Mouse (Mus musculus): Measurements from ENCODE around the gene Cct8. TPM values are rescaled to one million over a fixed set of nuclear protein-coding genes. Genes with fewer than 3 reads are reported as not detected.

Gene Cct8
- polyA plus RNA-seq, 1 experiment = 23.5 TPM

- Histone ChIP-seq H3K4me3 (replicated peaks; ENCODE audit: extremely low read depth, low read depth, low read length) (peak within 1 kb of the TSS; percentile 72), H3K4me1 (ENCODE audit: control insufficient read depth, insufficient read depth, low read length) (peaks cover 11% of the 10 kb centered on the region)
- DNase-seq = peak; percentile 93
- WGBS = 10% methylated on average over 45 of the region's 45 CpGs
- TF ChIP-seq CTCF (IDR thresholded peaks at IDR 0.05; ENCODE audit: insufficient read depth, low read length) = no peak
- peak; percentile 72; the same call in 1 of the 2 replicates for TF ChIP-seq POLR2A (IDR thresholded peaks at IDR 0.05; ENCODE audit: borderline replicate concordance, extremely low read depth, low read depth, low read length)
These were observed 41.1 kb downstream of the Cct8 start, which contains the start of gene Usp16 for GRCm38 (mm10) chr16:87454419-87455179. Usp16 (plus strand) TSS chr16:87454703.

GRCm38 (mm10) chr16:87453226-87453625 is 42.4 kb downstream of the Cct8 start:
- peaks cover 11% of the 10 kb centered on the region for H3K4me1 ChIP-seq (ENCODE audit: control insufficient read depth, insufficient read depth, low read length)
- no peak for DNase-seq
- WGBS = 90% methylated on average over 2 of the region's 2 CpGs
- H3K4me3 ChIP-seq (replicated peaks; ENCODE audit: extremely low read depth, low read depth, low read length) = no peak overlapping the region
- TF ChIP-seq POLR2A (IDR thresholded peaks at IDR 0.05; ENCODE audit: borderline replicate concordance, extremely low read depth, low read depth, low read length) = no peak

- TF ChIP-seq POLR2A (IDR thresholded peaks at IDR 0.05; ENCODE audit: borderline replicate concordance, extremely low read depth, low read depth, low read length) = no peak
- TF ChIP-seq CTCF (IDR thresholded peaks at IDR 0.05; ENCODE audit: insufficient read depth, low read length) = no peak
- Histone ChIP-seq H3K4me1 (ENCODE audit: control insufficient read depth, insufficient read depth, low read length) (peaks cover 3% of the 10 kb centered on the region; the same call in 1 of the 2 replicates), H3K4me3 (replicated peaks; ENCODE audit: extremely low read depth, low read depth, low read length) (no peak overlapping the region)
- WGBS = 92% methylated on average over 3 of the region's 3 CpGs
- DNase-seq = no peak
These were observed 50.1 kb downstream of the Cct8 start for GRCm38 (mm10) chr16:87445528-87445927.

GRCm38 (mm10) chr16:87445110-87445509 is 50.6 kb downstream of the Cct8 start:
- peaks cover 3% of the 10 kb centered on the region; the same call in 1 of the 2 replicates for H3K4me1 ChIP-seq (ENCODE audit: control insufficient read depth, insufficient read depth, low read length)
- H3K4me3 ChIP-seq (replicated peaks; ENCODE audit: extremely low read depth, low read depth, low read length) = no peak overlapping the region
- no peak for DNase-seq
- TF ChIP-seq CTCF (IDR thresholded peaks at IDR 0.05; ENCODE audit: insufficient read depth, low read length) = no peak
- no peak for TF ChIP-seq POLR2A (IDR thresholded peaks at IDR 0.05; ENCODE audit: borderline replicate concordance, extremely low read depth, low read depth, low read length)

- WGBS = 33% methylated on average over 1 of the region's 1 CpGs
- Histone ChIP-seq H3K4me1 (ENCODE audit: control insufficient read depth, insufficient read depth, low read length) (peaks cover 5% of the 10 kb centered on the region; the same call in 1 of the 2 replicates), H3K4me3 (replicated peaks; ENCODE audit: extremely low read depth, low read depth, low read length) (no peak overlapping the region)
- no peak for TF ChIP-seq CTCF (IDR thresholded peaks at IDR 0.05; ENCODE audit: insufficient read depth, low read length)
- TF ChIP-seq POLR2A (IDR thresholded peaks at IDR 0.05; ENCODE audit: borderline replicate concordance, extremely low read depth, low read depth, low read length) = no peak
- no peak for DNase-seq
These were observed 51.6 kb downstream of the Cct8 start for GRCm38 (mm10) chr16:87444071-87444470.

- TF ChIP-seq POLR2A (IDR thresholded peaks at IDR 0.05; ENCODE audit: borderline replicate concordance, extremely low read depth, low read depth, low read length) (no peak), CTCF (IDR thresholded peaks at IDR 0.05; ENCODE audit: insufficient read depth, low read length) (no peak)
- H3K4me1 ChIP-seq (ENCODE audit: control insufficient read depth, insufficient read depth, low read length) = peaks cover 5% of the 10 kb centered on the region; the same call in 1 of the 2 replicates
- DNase-seq = no peak
- no peak overlapping the region for H3K4me3 ChIP-seq (replicated peaks; ENCODE audit: extremely low read depth, low read depth, low read length)
These were observed 52.4 kb downstream of the Cct8 start for GRCm38 (mm10) chr16:87443245-87443644.

GRCm38 (mm10) chr16:87442291-87442690 is 53.4 kb downstream of the Cct8 start:
- TF ChIP-seq CTCF (IDR thresholded peaks at IDR 0.05; ENCODE audit: insufficient read depth, low read length) (no peak), POLR2A (IDR thresholded peaks at IDR 0.05; ENCODE audit: borderline replicate concordance, extremely low read depth, low read depth, low read length) (no peak)
- 27% methylated on average over 5 of the region's 5 CpGs for WGBS
- Histone ChIP-seq H3K4me1 (ENCODE audit: control insufficient read depth, insufficient read depth, low read length) (peaks cover 5% of the 10 kb centered on the region; the same call in 1 of the 2 replicates), H3K4me3 (replicated peaks; ENCODE audit: extremely low read depth, low read depth, low read length) (no peak overlapping the region)
- no peak for DNase-seq

GRCm38 (mm10) chr16:87441089-87441488 is 54.6 kb downstream of the Cct8 start:
- DNase-seq = no peak
- TF ChIP-seq CTCF (IDR thresholded peaks at IDR 0.05; ENCODE audit: insufficient read depth, low read length) (no peak), POLR2A (IDR thresholded peaks at IDR 0.05; ENCODE audit: borderline replicate concordance, extremely low read depth, low read depth, low read length) (no peak)
- H3K4me1 ChIP-seq (ENCODE audit: control insufficient read depth, insufficient read depth, low read length) = peaks cover 5% of the 10 kb centered on the region; the same call in 1 of the 2 replicates
- WGBS = 19% methylated on average over 9 of the region's 9 CpGs
- peak overlapping the region; percentile 98 for H3K4me3 ChIP-seq (replicated peaks; ENCODE audit: extremely low read depth, low read depth, low read length)

- peak within 1 kb of the TSS; percentile 98 for H3K4me3 ChIP-seq (replicated peaks; ENCODE audit: extremely low read depth, low read depth, low read length)
- WGBS = under 1% methylated on average over 38 of the region's 38 CpGs
- H3K4me1 ChIP-seq (ENCODE audit: control insufficient read depth, insufficient read depth, low read length) = peaks cover 5% of the 10 kb centered on the region; the same call in 1 of the 2 replicates
- no peak for TF ChIP-seq CTCF (IDR thresholded peaks at IDR 0.05; ENCODE audit: insufficient read depth, low read length)
- TF ChIP-seq POLR2A (IDR thresholded peaks at IDR 0.05; ENCODE audit: borderline replicate concordance, extremely low read depth, low read depth, low read length) = peak; percentile 62; the same call in 1 of the 2 replicates
- peak; percentile 94 for DNase-seq
These were observed 55.4 kb downstream of the Cct8 start, which contains the start of gene Rwdd2b for GRCm38 (mm10) chr16:87440184-87440686. Rwdd2b (minus strand) TSS chr16:87440573.
